Mouse (Mus musculus) lung, adult 18-20 months (tissue): Measurements from ENCODE around the gene Ubc.
"Not testable (repeated sequence)": the region's sequence is repeated elsewhere in the genome, so short reads cannot be mapped to it uniquely, and the experiment has no call there.

ENCODE experiments used
- DNase-seq, 2 experiments: peaks; one replicate each; pipeline ENCODE4 v3.0.0; 2022; ENCODE audit warnings: mixed read lengths in 2 of 2

The Ubc gene

DNA sequence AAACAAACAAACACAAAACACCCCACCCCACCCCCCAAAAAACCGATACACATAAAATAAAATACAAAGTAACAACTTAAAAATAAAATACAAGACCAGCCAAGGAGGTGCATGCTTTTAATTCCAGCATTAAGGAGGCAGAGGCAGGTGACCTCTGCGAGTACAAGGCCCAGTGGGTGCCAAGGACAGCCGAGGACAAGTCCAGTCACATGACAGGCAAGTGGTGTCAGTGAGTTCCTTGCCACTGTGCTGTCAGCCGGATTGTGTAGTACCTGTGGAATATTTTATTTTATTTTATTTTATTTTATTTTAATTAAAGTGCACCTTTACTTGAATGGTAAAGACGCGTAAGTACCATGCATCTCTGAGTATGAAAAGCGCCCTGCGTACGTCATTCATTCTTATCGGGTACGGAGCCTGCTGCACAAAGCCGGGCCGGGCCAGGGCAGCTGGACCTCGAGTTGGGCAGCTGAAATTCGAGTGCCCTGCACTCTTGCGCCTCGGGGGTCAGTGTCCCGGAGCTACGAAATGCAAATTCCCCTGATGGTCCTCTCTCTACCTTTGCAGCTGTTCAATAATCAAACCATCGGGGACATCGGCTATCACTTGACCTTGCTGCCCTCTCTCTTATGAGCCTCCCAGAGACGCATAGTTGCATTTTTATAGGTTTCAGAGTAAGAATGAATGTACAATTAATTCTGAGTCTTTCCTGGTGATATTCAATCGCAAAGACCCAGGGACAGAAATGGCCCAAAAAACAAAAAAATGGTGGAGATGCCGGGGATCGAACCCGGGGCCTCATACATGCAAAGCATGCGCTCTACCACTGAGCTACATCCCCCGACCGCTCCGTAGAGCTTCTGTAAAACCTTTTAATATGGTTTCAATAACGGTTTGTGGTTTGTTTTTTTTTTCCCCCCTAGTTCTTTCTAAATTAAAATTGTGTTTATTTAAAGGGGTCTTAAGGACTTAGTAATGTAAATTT lies 13.8 kb upstream of the Ubc start:
- no peak for DNase-seq

DNA sequence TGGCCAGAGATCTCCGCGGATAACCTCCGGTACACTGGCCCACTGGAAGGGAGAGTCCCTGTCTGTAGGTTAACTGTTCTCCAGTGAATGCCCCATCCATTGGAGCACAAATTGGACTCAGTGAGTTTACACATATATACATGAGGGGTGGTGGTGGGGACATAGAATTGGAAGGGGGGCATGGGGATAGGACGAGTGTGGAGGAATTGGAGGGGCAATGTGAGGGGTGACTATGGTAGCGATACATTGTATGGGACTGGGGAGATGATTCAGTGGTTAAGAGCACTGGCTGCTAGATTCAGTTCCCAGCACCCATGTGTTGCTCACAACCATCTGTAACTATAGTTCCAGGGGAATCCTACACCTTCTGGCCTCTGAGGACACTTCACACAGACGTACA lies 13.0 kb upstream of the Ubc start:
- no peak for DNase-seq

DNA sequence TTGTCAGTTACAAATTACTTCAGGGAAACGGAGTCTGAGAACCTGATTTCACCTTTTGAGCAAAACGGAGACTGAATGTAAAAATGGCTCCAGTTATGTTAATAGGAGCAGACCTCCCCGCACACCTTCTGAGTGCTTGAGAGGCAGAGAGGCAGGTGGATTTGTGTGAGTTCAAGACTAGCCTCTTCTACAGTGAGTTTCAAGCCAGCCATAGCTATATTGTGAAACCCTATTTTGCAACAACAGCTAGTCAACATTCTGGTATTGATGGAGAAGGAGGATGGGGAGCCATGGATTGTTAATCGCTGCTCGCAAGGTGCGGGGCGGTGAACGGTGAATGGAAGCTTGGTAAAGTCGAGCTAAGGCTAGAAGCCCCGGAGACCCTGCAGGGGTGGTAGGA lies 12.5 kb upstream of the Ubc start:
- no peak for DNase-seq

DNA sequence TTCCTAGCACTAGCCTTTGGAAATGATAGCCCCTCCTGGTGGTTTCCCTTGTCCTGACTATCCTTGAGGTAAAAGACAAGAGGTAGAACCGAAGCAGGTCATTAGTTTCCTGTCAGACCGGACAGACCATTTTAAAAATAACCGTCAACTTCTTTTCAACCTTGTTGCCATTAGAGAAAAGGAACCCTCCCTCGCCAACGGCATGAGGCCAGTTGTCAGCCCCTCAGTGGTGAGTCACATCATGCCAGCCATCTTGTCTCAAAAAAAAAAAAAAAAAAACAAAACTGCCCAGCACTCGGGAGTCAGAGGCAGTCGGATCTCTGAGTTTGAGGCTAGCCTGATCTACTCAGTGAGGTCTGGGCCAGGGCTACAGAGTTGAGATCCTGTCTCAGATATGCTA lies 10.9 kb upstream of the Ubc start:
- peak in 1 of 2 experiments; percentile 56 for DNase-seq

DNA sequence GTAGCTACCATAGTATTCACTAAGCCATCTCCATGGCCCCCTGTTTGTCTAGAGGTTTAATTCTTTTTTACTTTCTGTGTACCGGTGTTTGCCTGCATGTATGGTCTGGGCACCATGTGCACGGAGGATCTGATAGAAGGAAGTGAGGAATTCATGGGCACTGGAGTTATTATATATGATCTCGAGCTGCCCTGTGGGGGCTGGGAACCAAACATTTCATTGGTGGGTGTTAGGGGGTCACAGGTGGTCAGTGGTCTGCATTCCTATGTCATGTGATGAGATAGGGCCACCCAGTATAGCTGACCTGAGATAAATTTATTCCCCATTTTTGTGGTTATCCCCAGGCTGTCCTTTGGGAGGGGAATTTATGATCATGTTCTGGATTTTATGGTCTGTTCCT lies 5.0 kb upstream of the Ubc start:
- no peak for DNase-seq

DNA sequence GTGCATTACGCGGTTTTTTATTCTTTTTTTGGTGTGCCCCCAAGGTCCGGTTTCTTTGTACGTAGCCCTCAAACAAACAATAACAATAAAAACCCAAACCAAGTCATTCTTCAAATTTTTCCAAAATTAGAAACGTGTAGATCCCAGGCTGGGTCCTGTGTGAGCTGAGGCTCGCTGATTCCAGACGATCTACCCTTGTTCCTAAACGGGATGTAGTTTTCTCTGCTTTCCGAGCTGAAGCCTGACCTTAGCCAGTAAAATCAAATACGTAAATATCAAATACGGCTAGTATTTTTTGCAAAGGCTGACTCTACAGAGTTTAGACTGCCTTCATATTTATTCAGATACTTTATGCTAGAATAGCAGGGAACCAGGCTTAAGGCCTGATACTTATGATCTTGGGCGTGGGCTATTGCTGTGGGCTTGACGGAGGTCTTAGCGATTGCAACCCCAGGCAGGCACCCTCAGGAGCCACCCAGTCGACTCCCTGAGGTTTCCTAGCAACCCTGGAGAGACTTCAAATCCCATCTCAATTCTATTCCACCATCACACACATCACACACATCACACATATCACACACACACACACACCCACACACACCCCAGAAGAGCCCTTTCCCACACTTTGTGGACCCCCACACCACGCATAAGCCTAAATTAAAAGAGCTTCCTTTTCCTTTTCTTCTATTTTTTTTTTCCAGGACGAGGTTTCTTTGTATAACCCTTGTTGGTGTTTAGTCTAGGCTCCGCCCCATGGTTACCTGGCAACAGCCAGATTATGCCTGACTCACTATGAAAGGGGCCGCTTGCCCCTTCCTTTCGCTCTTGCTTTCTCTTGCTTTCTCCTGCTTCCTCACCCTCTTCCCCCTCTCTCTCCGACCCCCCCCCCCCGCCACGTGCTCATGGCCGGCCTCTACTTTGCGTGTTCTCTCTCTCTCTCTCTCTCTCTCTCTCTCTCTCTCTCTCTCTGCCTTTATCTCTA lies 3.9 kb upstream of the Ubc start:
- peak; percentile 90 to 93 for DNase-seq

DNA sequence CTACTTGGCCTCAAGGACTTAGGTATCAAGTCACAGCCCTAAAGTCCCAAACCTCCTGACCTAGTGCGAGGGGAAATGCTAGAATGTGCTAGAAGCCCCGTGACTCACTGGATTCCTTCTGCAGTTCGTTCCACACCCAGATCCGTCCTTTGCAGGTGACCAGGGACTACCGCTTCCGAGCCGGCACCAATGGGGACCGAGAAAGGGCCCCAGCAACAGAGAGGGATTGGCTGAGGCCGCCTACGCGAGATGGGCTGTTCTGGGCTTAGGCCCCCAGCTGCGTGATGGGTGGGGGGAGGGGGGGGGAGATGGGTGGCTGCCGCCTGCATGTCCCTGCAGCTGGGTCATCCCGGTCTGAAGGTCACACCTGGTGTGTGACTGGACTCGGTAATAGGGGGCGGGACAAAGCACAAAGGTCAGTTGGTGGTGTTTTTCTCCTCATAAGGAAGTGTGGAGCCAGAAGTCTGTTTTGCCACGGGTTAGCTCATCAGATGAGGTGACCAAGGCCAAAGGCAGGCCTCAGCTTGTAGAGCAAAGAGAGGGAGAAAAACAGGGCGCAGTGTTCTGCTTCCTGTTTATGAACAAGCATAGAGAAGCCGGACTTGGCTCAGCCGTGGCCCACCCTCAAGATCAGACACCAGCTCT lies 3.1 kb upstream of the Ubc start:
- peak; percentile 98 for DNase-seq

DNA sequence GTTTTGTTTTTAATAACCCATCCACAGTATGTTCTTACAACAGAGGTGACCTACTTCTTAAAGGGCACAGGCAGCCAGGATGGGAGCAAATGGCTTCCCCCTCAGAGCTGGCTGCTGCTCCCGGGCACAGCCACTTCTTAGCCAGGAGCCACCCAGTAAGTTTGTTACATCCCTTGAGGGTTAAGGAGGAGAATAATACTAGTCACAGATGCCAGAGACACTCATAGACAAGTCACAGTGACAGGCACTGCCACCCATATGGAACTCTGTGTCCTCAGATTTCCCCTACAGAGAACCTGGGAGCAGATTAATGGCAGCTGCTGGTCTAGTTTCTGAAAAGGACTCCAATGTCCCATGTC lies 2.6 kb upstream of the Ubc start:
- no peak for DNase-seq

DNA sequence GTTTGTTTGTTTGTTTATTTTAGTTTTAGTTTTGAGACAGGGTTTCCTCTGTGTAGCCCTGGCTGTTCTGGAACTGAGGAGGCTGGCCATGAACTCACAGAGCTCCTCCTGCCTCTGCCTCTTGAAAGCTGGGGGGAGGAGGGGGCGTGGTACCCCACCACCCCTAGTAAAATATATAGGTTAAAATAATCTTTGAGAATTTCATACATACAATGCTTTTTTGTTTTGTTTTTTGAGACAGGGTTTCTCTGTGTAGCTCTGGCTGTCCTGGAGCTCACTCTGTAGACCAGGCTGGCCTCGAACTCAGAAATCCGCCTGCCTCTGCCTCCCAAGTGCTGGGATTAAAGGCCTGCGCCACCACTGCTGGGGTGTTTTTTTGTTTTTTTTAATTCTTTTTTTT lies 2.2 kb upstream of the Ubc start:
- DNase-seq = not testable (repeated sequence)

DNA sequence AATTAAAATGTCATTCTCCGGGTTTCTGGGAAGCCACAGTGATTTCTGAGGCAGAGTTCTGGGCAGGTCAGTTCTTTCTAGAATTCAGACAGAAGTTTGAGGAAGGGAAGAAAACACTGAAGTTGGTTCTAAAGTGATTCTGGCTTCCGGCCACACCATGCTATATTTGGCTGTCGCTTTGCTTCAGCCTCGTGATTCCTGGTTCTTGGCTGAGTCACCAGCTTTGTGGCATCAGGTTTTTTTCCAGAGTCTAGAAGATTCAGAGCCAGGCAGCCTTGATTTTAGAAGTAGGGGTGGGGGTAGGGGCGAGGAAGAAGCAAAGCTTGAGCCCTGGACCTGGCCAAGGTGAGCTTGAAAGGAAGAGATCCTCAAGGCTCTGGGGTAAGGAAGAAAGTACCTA lies 1.6 kb upstream of the Ubc start:
- peak; percentile 87 to 89 for DNase-seq

DNA sequence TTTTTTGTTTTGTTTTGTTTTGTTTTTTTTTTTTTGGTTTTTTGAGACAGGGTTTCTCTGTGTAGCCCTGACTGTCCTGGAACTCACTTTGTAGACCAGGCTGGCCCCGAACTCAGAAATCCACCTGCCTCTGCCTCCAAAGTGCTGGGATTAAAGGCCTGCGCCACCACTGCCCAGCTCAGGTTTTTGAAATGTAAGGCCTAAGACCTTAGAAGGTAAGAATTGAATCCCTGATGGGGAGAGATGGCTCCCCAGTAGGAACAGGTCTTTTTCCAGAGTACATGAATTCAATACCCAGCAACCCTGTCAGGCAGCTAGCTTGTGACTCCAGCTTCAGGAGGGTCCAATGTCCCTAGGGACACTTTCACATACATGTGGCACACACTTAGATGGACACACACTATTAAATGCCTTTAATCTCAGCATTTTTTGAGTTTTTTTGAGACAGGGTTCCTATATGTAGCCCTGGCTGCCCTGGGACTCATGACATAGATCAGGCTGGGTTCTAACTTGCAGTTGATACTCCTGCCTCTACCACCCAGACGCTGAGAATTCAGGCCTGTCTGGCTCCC lies 990 bp upstream of the Ubc start:
- DNase-seq = no peak

DNA sequence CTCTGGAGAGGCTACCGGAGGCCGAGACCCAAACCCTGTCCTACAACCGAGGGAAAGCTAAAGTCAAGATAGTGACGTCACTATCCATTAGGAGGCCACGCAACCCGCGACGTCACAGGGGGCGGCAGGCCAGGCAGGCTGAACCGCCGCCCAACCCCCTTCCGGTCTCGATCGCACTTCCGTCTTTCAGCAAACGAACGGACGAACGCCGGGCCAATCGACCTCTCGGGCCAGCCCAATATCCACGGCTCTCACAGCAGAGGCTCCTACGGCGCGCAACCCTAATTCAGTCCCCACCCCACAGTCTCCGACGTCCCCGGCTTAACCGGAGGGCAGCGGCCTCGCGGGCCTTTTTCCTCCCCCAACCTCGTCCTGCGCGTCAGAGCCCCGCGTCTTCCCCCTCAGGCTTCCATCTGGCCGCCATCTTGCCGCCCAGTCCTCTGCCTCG lies 847 bp downstream of the Ubc start, which contains the start of gene Gm10382:
Gene Gm10382 (plus strand): TSS at position 192 of the 448 bp plus-strand sequence.
- peak; percentile 86 to 90 for DNase-seq

DNA sequence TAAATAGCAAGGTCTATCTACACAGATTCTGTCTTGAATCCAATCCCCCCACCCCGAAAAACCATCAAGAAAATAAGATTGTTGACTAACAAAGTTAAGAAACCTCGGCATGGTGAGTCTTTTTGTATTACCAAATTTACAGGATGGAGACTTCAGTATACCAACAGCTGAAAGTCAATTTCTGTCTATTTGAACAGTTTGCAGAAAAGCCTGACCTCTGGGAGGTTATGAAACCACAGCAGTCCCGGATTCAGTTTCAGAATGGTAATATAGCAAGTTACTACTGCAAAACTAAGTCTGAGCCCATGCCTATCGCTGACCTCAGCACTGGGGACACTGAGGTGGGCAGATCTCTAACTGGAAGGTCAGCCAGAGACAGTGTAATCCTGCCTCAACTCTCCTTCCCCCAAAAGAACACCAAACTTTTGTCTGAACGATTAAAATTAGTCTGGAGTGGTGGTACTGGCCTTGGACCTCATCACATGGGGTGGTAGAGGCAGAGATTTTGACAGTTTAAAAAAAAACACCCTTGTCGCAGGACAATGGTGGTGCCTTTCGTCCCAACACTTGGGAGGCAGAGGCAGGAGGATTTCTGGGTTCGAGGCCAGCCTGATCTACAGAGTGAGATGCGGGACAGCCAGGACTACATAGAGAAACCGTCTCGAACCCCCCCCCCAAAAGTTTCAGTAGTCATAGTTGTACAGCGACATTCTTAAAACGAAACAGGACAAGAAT lies 1.5 kb downstream of the Ubc start:
- no peak for DNase-seq

DNA sequence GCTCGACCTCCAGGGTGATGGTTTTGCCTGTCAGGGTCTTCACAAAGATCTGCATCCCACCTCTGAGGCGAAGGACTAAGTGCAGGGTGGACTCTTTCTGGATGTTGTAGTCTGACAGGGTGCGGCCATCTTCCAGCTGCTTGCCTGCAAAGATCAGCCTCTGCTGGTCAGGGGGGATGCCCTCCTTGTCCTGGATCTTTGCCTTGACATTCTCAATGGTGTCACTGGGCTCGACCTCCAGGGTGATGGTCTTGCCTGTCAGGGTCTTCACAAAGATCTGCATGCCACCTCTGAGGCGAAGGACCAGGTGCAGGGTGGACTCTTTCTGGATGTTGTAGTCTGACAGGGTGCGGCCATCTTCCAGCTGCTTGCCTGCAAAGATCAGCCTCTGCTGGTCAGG lies 2.7 kb downstream of the Ubc start:
- not testable (repeated sequence) for DNase-seq

DNA sequence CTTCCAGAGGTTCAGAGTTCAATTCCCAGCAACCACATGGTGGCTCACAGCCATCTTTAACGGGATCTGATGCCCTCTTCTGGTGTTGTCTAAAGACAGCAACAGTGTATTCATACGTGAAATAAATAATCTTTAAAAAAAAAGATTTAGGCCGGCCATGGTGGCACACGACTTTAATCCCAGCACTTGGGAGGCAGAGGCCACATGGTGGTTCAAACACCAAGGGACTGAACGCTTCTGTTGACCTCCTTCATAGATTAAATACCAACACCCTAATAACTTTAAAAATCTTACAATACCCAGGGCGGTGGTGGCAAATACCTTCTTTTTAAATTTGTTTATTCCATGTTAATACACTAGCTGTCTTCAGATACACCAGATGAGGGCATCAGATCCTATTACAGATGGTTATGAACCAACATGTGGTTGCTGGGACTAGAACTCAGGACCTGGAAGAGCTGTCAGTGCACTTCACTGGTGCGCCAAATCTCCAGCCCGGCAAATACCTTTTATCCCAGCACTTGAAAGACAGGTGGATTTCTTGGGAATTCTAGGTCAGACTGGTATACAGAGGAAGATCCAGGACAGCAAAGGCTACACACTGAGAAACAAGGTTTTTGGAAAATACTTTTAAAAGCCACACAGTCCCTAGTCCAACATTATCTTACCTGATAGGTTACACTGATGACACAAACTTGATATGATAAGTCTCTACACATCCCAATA lies 4.6 kb downstream of the Ubc start:
- no peak for DNase-seq

DNA sequence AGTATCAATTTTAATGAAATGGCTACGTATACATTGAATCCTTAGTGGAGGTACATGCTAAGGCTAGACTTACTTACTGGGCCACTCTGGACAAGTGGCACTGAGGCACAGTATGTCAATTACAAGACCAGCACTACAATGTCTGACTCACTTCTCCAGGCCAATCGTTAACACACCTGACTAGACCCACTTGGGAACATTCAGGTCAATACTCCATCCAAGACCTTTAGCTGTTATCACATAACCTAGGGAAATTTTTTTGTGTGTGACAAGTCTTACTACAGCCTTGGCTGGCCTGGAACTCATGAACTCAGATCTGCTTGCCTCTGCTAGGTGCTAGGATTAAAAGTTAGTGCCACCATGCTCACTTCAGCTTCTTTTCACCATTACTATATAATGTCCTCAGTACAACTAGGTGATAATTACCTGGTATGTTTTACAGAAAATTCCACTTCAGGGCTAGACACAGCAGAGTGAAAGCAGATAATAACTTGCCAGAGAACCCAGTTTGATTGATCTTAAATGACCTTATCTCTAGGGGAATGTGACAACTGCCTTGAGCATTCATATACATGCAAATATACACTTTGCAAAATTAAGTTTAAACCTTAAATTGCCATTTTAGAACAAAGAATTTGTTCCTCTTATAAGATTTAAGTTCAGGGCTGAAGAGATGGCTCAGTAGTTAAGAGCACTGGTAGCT lies 5.3 kb downstream of the Ubc start:
- DNase-seq = no peak

DNA sequence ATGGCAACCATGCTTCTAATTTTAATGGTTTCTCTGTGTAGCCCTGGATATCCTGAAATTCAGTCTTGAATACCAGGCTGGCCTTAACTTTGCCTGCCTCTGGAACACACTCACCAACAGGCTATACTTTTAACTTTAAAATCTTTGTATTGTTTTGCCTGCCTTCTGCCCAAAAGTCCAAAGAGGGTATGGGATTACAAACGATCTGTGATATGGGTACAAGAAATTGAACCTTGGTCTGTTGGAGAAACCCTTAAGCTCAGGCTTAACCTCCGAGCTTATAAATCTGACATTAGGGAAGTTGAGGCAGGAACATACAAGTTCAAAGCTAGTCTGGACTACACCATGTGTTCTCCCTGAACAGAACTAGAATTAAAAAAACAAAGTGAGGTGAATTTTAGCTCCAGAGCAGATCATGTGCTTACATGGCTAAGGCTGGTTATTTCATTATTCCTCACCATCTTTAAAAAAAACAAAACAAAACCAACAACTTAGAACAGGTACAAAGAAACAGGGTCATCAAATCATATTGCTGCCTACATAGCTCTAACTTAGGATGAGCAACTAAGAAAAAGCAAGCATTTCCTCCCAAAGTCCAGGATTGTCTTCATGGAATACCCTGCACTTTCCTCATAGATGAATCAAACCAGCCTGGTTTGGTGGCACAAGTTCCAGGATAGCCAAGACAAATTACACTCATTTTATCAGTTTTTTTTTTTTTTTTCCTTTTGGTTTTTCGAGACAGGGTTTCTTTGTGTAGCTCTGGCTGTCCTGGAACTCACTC lies 6.2 kb downstream of the Ubc start:
- DNase-seq = no peak

DNA sequence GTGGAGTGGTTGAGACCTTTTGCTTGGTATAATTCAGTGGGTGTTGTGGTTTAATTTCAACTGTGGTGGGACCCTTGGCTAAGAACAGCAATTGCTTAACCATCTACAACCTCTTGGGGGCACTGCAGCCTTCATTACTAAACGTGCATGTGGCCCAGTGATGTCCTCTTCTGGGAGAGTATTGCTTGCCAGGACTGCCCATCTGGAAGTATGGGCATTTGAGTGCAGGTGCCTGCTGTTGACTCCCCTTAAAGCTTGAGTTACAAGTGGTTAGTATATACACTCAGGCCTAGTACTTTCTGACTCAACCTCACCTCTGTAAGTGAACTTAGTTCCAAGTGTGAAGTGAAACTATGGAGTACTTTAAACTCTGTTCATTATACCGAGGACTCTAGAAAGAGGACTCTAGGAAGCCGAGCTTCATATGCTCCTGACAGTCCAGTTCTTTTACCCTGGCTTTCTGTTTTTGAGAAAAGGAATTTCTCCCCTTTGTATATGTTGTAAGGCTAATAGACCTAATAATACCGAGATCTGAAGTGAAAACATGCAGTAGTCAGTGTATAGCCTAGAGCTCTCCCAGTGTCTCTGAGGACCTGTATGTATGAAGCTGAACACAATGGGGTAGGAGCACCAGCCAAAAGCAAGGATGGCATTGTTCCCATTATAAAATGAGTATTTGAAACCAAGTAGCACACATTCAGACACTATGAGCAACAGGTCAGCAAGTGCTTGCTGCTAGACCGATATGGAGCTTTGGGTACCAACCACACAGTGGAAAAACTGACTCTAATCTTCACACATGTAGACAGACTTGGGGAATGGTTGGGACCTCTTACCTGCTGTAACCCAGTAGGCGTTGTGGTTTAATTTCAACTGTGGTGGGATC lies 7.1 kb downstream of the Ubc start:
- peak; percentile 50 to 70 for DNase-seq
